Mouse (Mus musculus): ENCODE results near the gene Gckr.

Gckr gene

DNA sequence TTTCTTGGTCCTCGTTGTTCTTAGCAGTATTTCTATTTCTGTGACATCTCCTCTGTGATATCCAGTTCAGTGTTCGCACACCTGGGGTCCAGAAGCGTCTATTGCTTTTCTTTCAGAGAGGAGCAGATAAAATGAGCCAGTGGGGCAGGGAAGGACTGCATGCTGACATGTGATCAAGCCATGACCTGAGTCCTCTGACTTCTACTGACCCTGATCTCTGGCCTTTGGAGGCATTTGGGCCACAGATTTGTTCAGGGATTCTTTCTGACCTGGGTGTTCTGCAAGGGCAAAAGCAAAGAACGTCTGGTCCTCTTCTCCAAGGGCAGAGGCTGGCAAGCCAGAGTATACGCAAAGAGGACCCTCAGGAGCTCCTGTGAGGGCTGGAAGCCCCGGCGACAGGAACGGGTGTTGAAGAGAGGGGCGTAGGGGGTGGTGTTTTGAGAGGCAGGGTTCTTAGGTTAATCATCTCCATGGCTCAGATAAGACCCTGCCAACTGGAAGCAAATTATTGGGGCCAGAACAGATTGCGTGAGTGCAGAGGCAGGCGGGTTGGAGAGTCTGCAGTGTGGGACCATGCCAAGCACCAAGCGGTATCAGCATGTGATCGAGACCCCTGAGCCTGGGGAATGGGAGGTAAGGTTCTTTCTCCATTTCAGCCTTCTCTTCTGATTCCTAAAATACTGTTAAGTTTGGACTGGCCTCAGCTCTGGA lies at the start of gene Gckr:
TSS of gene Gckr (plus strand) at position 397 of the 711 bp plus-strand sequence.
- no peak for DNase-seq (ENCODE audit: low spot score)

DNA sequence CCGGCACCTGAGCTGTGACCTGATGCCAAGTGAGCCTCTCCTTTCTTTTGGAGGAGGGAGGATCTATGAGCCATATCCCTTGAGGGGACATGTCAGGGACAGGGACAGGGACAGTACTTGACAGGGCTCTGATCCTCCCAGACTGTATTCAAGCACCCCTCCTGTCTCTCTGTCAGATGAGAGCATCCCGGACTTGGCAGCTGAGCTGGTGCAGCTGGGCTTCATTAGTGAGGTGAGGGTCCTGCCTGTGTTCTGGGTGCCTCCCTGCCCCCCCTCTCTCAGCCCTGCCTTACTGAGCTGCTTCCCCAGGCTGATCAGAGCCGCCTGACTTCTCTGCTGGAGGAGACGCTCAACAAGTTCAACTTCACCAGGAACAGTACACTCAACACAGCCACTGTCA lies 46.5 kb upstream of the Gckr start:
- DNase-seq (ENCODE audit: low spot score), result no peak

- DNase-seq (ENCODE audit: low spot score), result no peak
Observed at GRCm38 (mm10) chr5:31251541-31252101, 45.6 kb upstream of the Gckr start, which contains the start of gene Krtcap3. Gene Krtcap3, plus strand, starts transcription at chr5:31251691.

GRCm38 (mm10) chr5:31252151-31252550 lies 45.1 kb upstream of the Gckr start:
- no peak for DNase-seq (ENCODE audit: low spot score)

DNA sequence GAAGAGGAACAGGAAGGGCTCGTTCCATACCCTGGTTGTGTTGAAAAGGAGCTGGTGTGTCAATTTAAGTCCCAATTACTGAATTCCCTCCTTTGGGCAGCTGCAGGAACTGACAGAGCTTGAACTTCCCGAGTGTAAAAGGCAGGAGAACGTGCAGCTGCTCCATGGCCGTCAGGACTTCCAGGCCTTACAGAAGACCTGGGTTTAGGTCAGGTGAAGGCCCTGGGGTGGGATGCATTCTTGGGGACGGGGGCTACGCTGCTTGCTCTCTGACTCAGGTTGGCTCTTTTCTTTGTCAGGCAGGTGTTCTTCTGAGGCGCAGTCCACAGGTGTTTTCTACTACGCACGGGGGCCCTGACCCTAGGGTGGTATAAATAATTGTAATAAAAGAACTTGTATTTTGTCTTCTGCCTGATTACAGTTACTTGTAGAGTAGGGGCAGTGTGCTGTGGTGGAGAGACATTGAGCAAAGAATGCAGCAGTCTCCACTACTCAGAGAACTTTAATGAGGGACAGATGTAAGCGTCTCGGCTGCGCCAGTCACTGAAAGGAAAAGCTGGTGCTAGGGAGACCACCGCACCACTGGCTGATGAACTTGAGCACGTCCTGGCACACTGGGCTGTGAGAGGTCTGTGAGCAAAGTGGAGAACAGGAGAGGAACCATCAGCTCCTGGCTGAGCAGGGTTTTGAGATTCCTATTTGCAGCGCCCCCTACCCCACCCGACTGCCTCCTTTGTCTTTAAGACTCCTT lies 44.3 kb upstream of the Gckr start:
- DNase-seq (ENCODE audit: low spot score), result no peak

DNA sequence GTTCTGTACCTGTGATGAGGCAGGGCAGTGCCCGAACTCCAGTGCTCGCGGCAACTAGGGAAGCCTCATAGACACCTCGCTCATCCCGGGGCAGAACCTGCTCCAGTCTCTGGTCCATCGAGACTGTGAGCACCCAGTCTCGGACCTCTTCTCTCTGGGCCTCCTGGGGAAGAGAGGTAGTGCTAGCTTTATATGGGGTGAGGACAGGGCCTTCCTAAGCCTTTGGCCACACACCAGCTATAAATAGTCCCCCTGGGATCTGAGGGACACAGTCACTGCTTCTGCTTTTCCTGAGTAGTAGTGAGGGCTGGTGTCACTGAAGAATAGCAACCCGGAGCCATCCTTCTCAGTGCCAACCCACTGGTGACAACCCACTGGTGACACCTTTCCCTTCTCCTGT lies 43.4 kb upstream of the Gckr start:
- DNase-seq (ENCODE audit: low spot score), result no peak

- peak; percentile 47 for DNase-seq (ENCODE audit: low spot score)
Observed at GRCm38 (mm10) chr5:31254452-31254851, 42.8 kb upstream of the Gckr start.

DNA sequence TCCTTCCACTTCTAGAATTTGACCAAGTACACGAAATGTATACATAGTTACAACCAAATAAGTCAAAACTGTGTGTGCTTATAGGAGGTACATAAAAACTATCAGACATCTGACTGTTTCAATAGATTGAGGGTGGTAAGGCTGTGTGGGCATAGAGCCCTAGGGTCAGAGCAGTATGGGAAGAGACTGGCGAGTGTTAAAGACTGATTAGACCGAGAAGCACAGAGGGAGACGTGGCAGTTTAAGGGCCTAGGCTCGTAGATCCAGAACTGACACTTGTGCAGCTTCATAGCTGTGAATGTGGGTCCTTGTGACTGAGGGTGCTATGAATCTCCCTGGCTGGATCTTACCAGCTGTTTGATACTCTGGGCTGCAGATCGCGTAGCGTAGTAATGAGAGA lies 42.3 kb upstream of the Gckr start:
- DNase-seq (ENCODE audit: low spot score), result no peak

DNA sequence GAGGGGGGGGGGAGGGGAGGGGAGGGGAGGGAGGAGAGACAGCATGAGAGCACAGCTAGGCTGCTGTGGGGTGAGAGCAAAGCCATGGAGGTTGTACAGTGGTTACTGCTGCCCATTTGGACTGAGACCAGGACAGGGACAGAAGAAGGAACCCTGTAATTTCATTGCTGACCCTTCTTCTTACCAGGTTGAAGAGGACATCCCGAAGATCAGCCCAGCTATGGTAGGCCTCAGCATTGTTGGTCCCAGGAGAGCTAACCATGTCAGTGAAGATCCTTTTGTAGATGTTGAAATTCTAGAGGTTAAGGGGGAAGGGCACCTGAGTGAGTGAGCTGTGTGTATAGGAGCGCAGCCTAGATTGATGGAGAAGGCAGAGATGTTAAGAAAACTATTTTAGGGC lies 41.9 kb upstream of the Gckr start:
- no peak for DNase-seq (ENCODE audit: low spot score)

- DNase-seq (ENCODE audit: low spot score), result no peak
Observed at GRCm38 (mm10) chr5:31255971-31256370, 41.3 kb upstream of the Gckr start.

DNA sequence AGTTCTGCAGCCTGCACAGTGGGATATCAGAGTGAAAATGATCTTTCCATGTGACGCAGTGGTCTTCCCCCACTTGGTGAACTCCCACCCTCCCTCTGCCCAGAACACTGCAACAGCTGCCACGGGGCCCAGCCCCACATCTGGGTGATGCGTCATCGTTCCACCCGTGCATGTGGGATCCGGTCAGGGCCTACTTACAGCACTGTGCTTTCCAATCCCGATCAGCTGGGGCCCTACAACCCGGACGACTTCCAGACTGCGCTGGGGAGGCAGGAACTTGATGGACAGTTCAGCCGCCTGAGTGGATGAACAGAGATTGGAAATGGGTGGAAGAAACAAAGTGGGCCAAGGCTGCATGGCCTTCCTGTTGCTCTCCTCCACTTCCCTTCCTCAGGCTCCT lies 39.6 kb upstream of the Gckr start:
- DNase-seq (ENCODE audit: low spot score), result no peak

GRCm38 (mm10) chr5:31266101-31266500 lies 31.1 kb upstream of the Gckr start:
- DNase-seq (ENCODE audit: low spot score), result no peak

DNA sequence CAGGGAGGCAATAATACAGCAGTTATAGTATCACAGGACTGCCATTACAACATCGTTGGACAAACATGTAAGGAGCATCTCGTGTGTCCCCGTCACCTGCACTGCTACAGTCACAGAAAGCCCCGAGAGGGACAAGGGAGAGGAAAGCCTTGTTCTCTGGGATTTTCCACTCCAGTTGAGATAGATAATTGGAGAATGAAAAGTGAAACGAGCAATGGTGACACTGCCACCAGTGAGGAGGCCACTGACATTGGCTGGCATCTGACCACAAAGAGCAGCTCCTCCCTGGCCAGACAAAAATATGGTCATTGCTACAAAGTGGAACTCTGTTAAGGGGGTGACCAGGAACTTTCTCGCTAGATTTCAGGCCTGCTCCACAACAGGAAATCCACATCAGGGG lies 29.6 kb upstream of the Gckr start:
- no peak for DNase-seq (ENCODE audit: low spot score)

GRCm38 (mm10) chr5:31273018-31273417 lies 24.2 kb upstream of the Gckr start:
- DNase-seq (ENCODE audit: low spot score), result no peak

DNA sequence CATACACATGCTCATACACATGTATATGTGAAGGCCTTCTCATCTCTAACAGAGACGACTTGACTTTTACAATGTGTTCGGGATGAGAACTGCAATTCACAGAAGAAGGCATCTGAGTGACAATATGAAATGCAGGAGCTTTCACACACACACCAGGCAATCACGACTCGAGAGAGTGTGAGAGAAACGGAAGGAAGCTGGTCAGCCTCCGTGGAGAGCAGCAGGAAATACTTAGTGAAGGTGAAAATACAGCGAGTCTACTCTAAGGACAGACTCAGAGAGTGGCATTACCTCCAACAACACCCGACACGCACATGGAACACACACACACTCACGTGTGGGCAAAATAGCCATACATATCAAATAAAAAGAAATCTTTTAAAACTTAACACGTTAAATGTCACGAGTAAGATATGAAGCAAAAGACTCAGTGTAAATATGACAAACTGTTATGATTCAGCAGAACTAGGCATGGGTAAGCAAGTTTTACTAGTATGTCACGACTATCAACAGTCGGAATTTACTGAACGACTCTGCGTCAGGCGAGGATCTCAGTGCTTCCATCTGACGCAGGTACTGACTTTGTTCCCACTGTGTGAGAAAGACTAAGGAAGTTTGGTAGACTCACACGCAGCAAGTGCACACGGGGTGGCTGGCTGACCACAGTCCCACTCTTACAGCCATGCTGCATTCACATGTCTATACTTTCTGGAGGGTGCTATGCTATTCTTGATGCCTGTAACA lies 17.8 kb upstream of the Gckr start:
- no peak for DNase-seq (ENCODE audit: low spot score)

GRCm38 (mm10) chr5:31288225-31288624 lies 9.0 kb upstream of the Gckr start:
- DNase-seq (ENCODE audit: low spot score), result no peak

DNA sequence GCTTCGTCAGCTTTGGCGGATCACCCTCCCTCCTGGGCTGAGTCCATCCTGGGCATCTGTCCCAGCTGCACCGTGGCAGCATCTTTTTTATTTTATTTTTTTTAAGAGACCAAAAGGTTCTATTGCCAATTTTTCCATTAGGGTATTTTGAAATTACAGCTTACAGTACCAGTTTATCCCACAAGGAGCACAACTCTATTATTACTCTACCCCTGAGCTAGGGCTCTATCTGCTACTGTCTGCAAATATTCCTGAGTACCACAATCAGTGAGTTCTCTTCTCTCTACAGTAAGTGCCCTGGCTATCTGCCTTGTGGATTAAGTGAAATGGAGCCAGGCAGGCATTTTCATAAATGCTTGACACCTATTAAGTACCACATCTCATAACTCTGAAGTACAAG lies 8.6 kb upstream of the Gckr start:
- DNase-seq (ENCODE audit: low spot score), result peak; percentile 21

GRCm38 (mm10) chr5:31289626-31290230 lies 7.5 kb upstream of the Gckr start:
- no peak for DNase-seq (ENCODE audit: low spot score)

DNA sequence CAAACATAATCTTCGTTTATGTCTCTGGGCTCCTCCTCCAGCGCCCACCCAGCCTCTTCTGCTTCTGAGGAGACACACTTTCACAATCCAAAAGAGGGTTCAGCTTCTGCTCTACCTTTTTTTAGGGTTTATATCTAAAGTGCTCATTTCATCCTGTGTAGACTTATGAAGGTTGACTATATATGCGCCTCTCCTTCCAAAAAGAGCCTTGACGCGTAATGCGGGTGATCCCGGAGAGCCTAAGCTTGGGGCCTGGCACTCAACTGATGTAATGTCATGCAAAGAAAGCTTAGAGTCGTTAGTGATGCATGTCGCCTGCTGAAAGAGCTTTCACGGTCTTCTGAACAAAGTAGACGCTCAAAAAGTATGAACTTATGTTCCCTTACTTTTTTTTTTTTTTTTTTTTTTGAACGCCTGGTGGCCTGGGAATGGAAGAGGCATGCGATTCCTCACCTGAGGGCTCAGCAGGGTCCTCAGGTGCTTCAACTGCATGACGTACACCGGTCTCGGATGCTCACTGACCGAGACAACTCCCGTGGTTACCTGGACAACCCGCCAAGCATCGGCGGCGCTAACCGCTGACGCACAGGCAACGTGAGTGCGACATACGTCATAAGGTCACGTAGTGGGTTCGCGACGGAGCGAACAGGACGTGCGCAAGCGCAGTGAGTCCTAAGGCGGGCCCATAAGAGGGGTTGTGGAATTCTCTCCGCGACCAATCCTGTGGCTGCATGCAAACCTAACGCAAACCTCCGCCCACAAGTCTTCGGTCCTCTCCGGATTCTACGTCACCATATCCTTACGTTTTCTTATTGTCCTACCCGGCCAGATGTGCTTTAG lies 6.5 kb upstream of the Gckr start, which contains the start of gene Ift172:
TSS of gene Ift172 (minus strand) at position 596 of the 840 bp plus-strand sequence.
- peak; percentile 98 for DNase-seq (ENCODE audit: low spot score)

DNA sequence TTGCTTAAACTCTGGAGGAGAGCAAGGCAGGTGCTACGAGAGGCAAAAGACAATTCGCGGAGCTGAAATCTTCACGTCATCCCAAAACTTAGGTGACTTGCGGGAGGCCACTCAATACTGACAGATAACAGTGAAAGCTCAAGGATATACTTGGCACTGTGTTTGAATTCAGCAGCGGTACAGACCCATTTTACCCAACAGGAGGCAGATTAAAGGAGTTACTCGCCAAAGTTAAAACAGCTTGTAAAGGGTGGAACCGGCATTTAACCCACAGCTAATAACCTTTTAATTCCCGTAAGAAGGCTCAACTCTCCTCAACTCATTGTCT lies 5.9 kb upstream of the Gckr start:
- no peak for DNase-seq (ENCODE audit: low spot score)

GRCm38 (mm10) chr5:31294964-31295605 lies 2.2 kb upstream of the Gckr start:
- DNase-seq (ENCODE audit: low spot score), result no peak

All from adipocyte (in vitro differentiated cells).